Mouse (Mus musculus) cerebellum, adult 9-10 months (tissue): ENCODE results near the gene Olfr514.

Source experiments
- DNase-seq: peaks from one replicate; pipeline ENCODE4 v3.0.0; 2022

Gene Olfr514

GRCm38 (mm10) chr7:108825897-108826296 is at the start of gene Olfr514:
Gene Olfr514, minus strand, starts transcription at chr7:108825997.
- DNase-seq = no peak

GRCm38 (mm10) chr7:108872279-108872678 is 46.5 kb upstream of the Olfr514 start, which contains the start of gene Olfr517:
Gene Olfr517, minus strand, starts transcription at chr7:108872379.
- DNase-seq = no peak

- no peak for DNase-seq
Measured at GRCm38 (mm10) chr7:108850429-108850828, 24.6 kb upstream of the Olfr514 start, which contains the start of gene Olfr516. Gene Olfr516, minus strand, starts transcription at chr7:108850529.

GRCm38 (mm10) chr7:108814593-108815215 is 11.1 kb downstream of the Olfr514 start:
- DNase-seq = peak; percentile 23

- DNase-seq = no peak
Measured at GRCm38 (mm10) chr7:108797205-108797933, 28.4 kb downstream of the Olfr514 start.
